Mouse (Mus musculus) heart, postnatal 0 days (tissue): ENCODE measurements at regions not wholly inside any gene's neighbourhood (a gene's known extent, or its start where the extent isn't known, plus 50 kb on each side); places are given as distances from the start of the nearest gene placed in this dataset.

ENCODE experiments used
- CTCF ChIP-seq: IDR thresholded peaks from 2 replicates; pipeline ENCODE4 v1.5.1; 2016; ENCODE audit warnings: antibody characterized with exemption, control low read depth, low read depth
- EP300 ChIP-seq: IDR thresholded peaks from 2 replicates; pipeline ENCODE4 v1.6.1; 2016; ENCODE audit warnings: antibody characterized with exemption, low read depth

DNA sequence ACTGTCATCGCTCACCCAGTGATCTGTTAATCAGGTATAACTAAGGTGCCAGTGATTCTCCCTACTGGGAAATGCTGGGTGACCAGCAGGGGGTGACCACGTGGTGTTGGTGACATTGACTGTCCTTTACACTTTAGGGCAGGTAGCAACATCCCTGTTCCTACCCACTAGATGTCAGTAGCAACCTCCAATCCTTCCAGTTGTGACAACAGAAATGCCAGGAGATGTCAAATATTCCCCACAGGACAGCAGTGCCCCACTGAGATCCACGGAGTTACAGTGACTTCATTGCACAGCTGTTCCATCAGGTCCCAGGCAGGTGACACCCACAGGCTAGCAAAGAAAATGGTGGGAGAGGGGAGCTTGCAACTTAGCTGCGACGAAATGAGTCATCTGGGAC is 176.0 kb downstream of the 1810013L24Rik start:
- 0 out of 2 replicates have a peak, but pooled peaks have one; percentile 10 for TF ChIP-seq CTCF
- TF ChIP-seq EP300, result no peak
